8 mouse cellular contexts compared by ENCODE assay signal in genomic region chr7:143757027-143757390, GRCm38 (mm10). TPM values are rescaled to one million over a fixed set of nuclear protein-coding genes. Genes with fewer than 3 reads are reported as not detected.
DNase-seq lines count a peak whose midpoint lies in the region; ATAC-seq lines count a peak whose summit lies in the region.

No protein-coding gene starts in this region.

- no peak overlapping the region for H3K27ac ChIP-seq in forebrain, embryonic 15.5 days (replicated peaks)

- peak overlapping the region; percentile 78 for H3K4me2 ChIP-seq in forebrain, embryonic 15.5 days (replicated peaks)

- peaks cover 11% of the 10 kb centered on the region for H3K4me1 ChIP-seq in forebrain, embryonic 15.5 days

- DNase-seq in MEL-GATA-1-ER (ENCODE audit: extremely low read depth, low read depth) = peak; percentile 75
- DNase-seq in cerebellum, adult 11 months = peak; percentile 46
- peak; percentile 54 to 68 for DNase-seq in layer of hippocampus, postnatal 10 days (ENCODE audit: low spot score in 2 of 2)
- peak; percentile 77 for DNase-seq in lung, postnatal 14 days
- DNase-seq in right cerebral cortex, adult 18-20 months = peak; percentile 82
- peak; percentile 56 for DNase-seq in urinary bladder, adult 2 months (ENCODE audit: low spot score)

- 4% methylated on average over 15 of the region's 15 CpGs for WGBS in forebrain, embryonic 15.5 days

- 0 out of 2 replicates have a peak overlapping the region, but pooled peaks have one; percentile 0 for H3K9ac ChIP-seq in forebrain, embryonic 15.5 days (replicated peaks)

- H3K36me3 ChIP-seq in forebrain, embryonic 15.5 days = no peaks in the 10 kb centered on the region

- peak overlapping the region; percentile 33 for H3K4me3 ChIP-seq in forebrain, embryonic 15.5 days

- peaks cover 14% of the 10 kb centered on the region for H3K27me3 ChIP-seq in forebrain, embryonic 15.5 days

- no peaks in the 10 kb centered on the region for H3K9me3 ChIP-seq in forebrain, embryonic 15.5 days

- peak; percentile 88 for ATAC-seq in forebrain, embryonic 15.5 days (replicated peaks)
- peak; percentile 93 for ATAC-seq in hematopoietic stem cell, adult 5-6 weeks (replicated peaks in 1 of 2; ENCODE audit: insufficient read depth in 1 of 2, low FRiP score in 2 of 2, low TSS enrichment in 1 of 2, low read depth in 1 of 2, poor library complexity in 2 of 2, severe bottlenecking in 2 of 2)

RNA-seq across cellular contexts. Expression of gene Osbpl5, which starts 0.2 kb away (rescaled TPM):
- 30.2 and 32.4 TPM in 2 replicates for polyA plus RNA-seq in forebrain, embryonic 15.5 days (2015; fragmentation: Nextera tagmentation; extraction: Ambion mirVana)
- total RNA-seq in hematopoietic stem cell, adult 5-6 weeks (2017) = 14.9 and 28.2 TPM in 2 replicates
- 10 to 100 TPM; 48.5 to 48.6 TPM for total RNA-seq in layer of hippocampus, postnatal 10 days (2021)
- polyA plus RNA-seq in urinary bladder, adult 2 months (2012; rRNA removed) = 67.2 and 73.7 TPM in 2 replicates

RNA-seq across cellular contexts. Expression of gene Mrgprg, which starts 9.8 kb away (rescaled TPM):
- polyA plus RNA-seq in forebrain, embryonic 15.5 days (2015; fragmentation: Nextera tagmentation; extraction: Ambion mirVana) = not detected in 2 replicates
- total RNA-seq in hematopoietic stem cell, adult 5-6 weeks (2017) = not detected in 2 replicates
- total RNA-seq in layer of hippocampus, postnatal 10 days (2021) = not detected
- polyA plus RNA-seq in urinary bladder, adult 2 months (2012; rRNA removed) = 0.08 TPM in 1 of 2 replicates, not detected in the other

RNA-seq across cellular contexts. Expression of gene Mrgpre, which starts 27.3 kb away (rescaled TPM):
- polyA plus RNA-seq in forebrain, embryonic 15.5 days (2015; fragmentation: Nextera tagmentation; extraction: Ambion mirVana) = 3.0 and 3.5 TPM in 2 replicates
- total RNA-seq in hematopoietic stem cell, adult 5-6 weeks (2017) = 0.81 and 1.3 TPM in 2 replicates
- total RNA-seq in layer of hippocampus, postnatal 10 days (2021) = 1 to 10 TPM; 9.1 to 9.4 TPM
- 1.2 and 2.1 TPM in 2 replicates for polyA plus RNA-seq in urinary bladder, adult 2 months (2012; rRNA removed)
